Comparison of ENCODE assay signal across 8 mouse cellular contexts in the genomic region with DNA sequence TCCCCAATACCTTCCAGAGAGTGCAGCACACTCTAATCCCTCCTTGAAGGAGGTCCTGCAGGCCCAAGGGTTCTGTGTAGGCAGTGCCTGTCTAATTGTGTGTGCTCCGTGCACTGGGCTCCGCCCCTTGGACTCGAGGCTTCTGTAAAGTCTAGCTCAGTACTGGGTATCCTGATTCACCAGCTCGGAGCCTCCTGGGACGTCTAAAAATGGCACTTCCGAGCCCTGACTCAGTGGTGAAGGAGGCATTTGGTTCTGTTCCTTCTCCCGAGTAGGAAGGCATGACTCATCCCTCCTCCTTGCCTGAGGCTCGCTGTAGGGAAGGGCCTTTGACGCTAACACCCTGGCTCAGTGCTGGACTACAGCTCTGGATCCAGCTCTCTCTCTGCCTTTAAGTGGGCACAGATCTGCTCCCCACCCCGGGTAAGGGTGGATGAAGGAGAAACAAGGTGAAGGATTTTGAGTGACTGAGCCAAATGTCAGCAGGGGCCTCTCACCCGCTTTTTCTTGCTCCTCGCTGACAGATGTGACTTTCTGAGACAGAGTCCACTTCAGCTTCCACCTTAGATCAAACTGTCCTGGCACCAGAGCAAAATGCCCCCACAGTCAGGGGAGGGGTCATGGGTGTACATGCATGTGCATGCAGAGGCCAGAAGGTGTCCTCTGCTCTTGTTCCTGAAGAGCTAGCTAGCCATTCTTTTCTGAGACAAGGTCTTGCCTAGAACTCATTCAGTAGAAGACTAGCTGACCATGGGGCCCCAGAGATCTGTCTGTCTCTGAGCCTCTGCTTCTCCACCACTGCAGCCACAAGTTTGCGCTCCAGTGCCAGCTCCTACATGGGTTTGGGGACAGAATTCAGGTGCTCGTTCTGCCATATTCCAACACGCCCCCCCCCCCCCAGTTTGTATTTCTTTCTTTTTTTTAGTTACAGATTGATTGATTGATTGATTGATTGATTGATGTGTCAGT.
DNase-seq lines count a peak whose midpoint lies in the region; ATAC-seq and TF ChIP-seq lines count a peak whose summit lies in the region.

No protein-coding gene starts in this region.

- no peak overlapping the region for H3K4me3 ChIP-seq in forebrain, embryonic 13.5 days
- H3K4me3 ChIP-seq in forebrain, embryonic 11.5 days (ENCODE audit: low read depth, low read length), result no peak overlapping the region
- H3K4me3 ChIP-seq in C2C12 (ENCODE audit: insufficient read depth, poor library complexity, severe bottlenecking), result no peak overlapping the region
- no peak overlapping the region for H3K4me3 ChIP-seq in macrophage (ENCODE audit: inconsistent target)

- H3K4me1 ChIP-seq in forebrain, embryonic 13.5 days, result peaks cover 11% of the 10 kb centered on the region
- no peaks in the 10 kb centered on the region; the same call in 1 of the 2 replicates for H3K4me1 ChIP-seq in forebrain, embryonic 11.5 days (replicated peaks; ENCODE audit: control insufficient read depth, insufficient read depth, low read length)

- H3K79me3 ChIP-seq in C2C12 (ENCODE audit: low read depth), result no peaks in the 10 kb centered on the region

- no peak for TF ChIP-seq CTCF in C2C12 (IDR thresholded peaks at IDR 0.05; ENCODE audit: control insufficient read depth, insufficient read depth, insufficient read length)

- H3K9ac ChIP-seq in forebrain, embryonic 13.5 days, result 0 out of 2 replicates have a peak overlapping the region, but pooled peaks have one; percentile 16
- no peak overlapping the region for H3K9ac ChIP-seq in forebrain, embryonic 11.5 days (ENCODE audit: low read length)

- no peaks in the 10 kb centered on the region for H3K27me3 ChIP-seq in forebrain, embryonic 13.5 days
- no peaks in the 10 kb centered on the region for H3K27me3 ChIP-seq in forebrain, embryonic 11.5 days (ENCODE audit: control insufficient read depth, insufficient read depth, low read length)
- no peaks in the 10 kb centered on the region for H3K27me3 ChIP-seq in C2C12 (ENCODE audit: control insufficient read depth, insufficient read depth, insufficient read length)

- no peak; the same call in 1 of the 2 replicates for ATAC-seq in forebrain, embryonic 13.5 days
- ATAC-seq in forebrain, embryonic 11.5 days (replicated peaks; ENCODE audit: low FRiP score), result no peak; the same call in 1 of the 2 replicates

- no peaks in the 10 kb centered on the region for H3K9me3 ChIP-seq in forebrain, embryonic 13.5 days (replicated peaks)
- no peaks in the 10 kb centered on the region for H3K9me3 ChIP-seq in forebrain, embryonic 11.5 days (ENCODE audit: control insufficient read depth, low read length)

- H3K36me3 ChIP-seq in forebrain, embryonic 13.5 days (ENCODE audit: poor library complexity, severe bottlenecking), result no peaks in the 10 kb centered on the region
- no peaks in the 10 kb centered on the region for H3K36me3 ChIP-seq in forebrain, embryonic 11.5 days (ENCODE audit: control insufficient read depth, insufficient read depth, low read length)
- H3K36me3 ChIP-seq in C2C12 (ENCODE audit: control insufficient read depth, insufficient read depth) (no peaks in the 10 kb centered on the region), macrophage (ENCODE audit: inconsistent target) (no peaks in the 10 kb centered on the region)

- DNase-seq in forebrain, embryonic 11.5 days (ENCODE audit: low spot score), result no peak
- peak; percentile 54 to 62 for DNase-seq in cerebellum, postnatal 25 days
- DNase-seq in heart, adult 8-10 months (ENCODE audit: low spot score), result peak; percentile 51
- peak; percentile 82 for DNase-seq in layer of hippocampus, adult 9-11 months
- DNase-seq in thymus, postnatal 0 days (ENCODE audit: low spot score), result no peak

- peak overlapping the region; percentile 13 for H3ac ChIP-seq in C2C12 (ENCODE audit: control insufficient read depth, insufficient read length, low read depth)

- 43% methylated on average over 15 of the region's 15 CpGs for WGBS in forebrain, embryonic 13.5 days
- 40% methylated on average over 15 of the region's 15 CpGs for WGBS in forebrain, embryonic 11.5 days
- 40% methylated on average over 15 of the region's 15 CpGs for WGBS in macrophage (ENCODE audit: missing documents)

- no peak overlapping the region for H3K27ac ChIP-seq in forebrain, embryonic 13.5 days
- H3K27ac ChIP-seq in forebrain, embryonic 11.5 days (ENCODE audit: low read depth, low read length), result no peak overlapping the region
- H3K27ac ChIP-seq in macrophage, result peak overlapping the region; percentile 87

- H3K79me2 ChIP-seq in C2C12 (ENCODE audit: control insufficient read depth, insufficient read depth), result no peaks in the 10 kb centered on the region
- H3K79me2 ChIP-seq in macrophage (ENCODE audit: inconsistent target), result no peaks in the 10 kb centered on the region

- peak overlapping the region; percentile 9; the same call in 1 of the 2 replicates for H3K4me2 ChIP-seq in forebrain, embryonic 13.5 days
- no peak overlapping the region for H3K4me2 ChIP-seq in forebrain, embryonic 11.5 days (ENCODE audit: low read depth, low read length, severe bottlenecking)

TF ChIP-seq in C2C12, 6 proteins besides CTCF, POLR2A, EP300 and RAD21:
- TF ChIP-seq FOSL1 (IDR thresholded peaks at IDR 0.05; ENCODE audit: insufficient read depth, low read length, poor library complexity, severe bottlenecking) (peak; percentile 73), CEBPB (IDR thresholded peaks at IDR 0.05; ENCODE audit: low read depth) (no peak), MAX (IDR thresholded peaks at IDR 0.05) (peak; percentile 46)

Comparison
In these comparisons a context has a peak if more than half of its experiments do, and no peak if none do; other contexts are left out.
1. DNase-seq: peak in cerebellum, postnatal 25 days (2 of 2), heart, adult 8-10 months (single experiment) and layer of hippocampus, adult 9-11 months (single experiment); none in forebrain, embryonic 11.5 days (single experiment) and thymus, postnatal 0 days (single experiment).